Mouse (Mus musculus) embryonic facial prominence, embryonic 13.5 days (tissue): ENCODE data around the gene Mlst8. TPM values are rescaled to one million over a fixed set of nuclear protein-coding genes. Genes with fewer than 3 reads are reported as not detected.
A peak's percentile ranks its signal among the peaks of the same experiment; 100 is the strongest.

Source experiments
- ATAC-seq: fragments of 200-750 bp; cut with Nextera tagmentation; 2 replicates; pipeline ENCODE4 v1.8.0; 2017; ENCODE audit warnings: low read depth; ENCODE audit not compliant: insufficient number of reproducible peaks, insufficient read depth, low FRiP score, low TSS enrichment
- H3K27ac ChIP-seq: fragments of 300-500 bp; sonication (generic); 2 replicates; pipeline ENCODE4 v1.5.1; 2015; ENCODE audit warnings: moderate library complexity, mild to moderate bottlenecking, inconsistent platforms
- H3K27me3 ChIP-seq: fragments of 300-500 bp; sonication (generic); 2 replicates; pipeline ENCODE4 v1.6.1; 2015; ENCODE audit warnings: mild to moderate bottlenecking, inconsistent platforms
- H3K36me3 ChIP-seq: fragments of 300-500 bp; sonication (generic); 2 replicates; pipeline ENCODE4 v1.6.1; 2015; ENCODE audit warnings: mild to moderate bottlenecking, inconsistent platforms
- H3K4me1 ChIP-seq: fragments of 300-500 bp; sonication (generic); 2 replicates; pipeline ENCODE4 v1.6.1; 2015; ENCODE audit warnings: inconsistent platforms
- H3K4me2 ChIP-seq: fragments of 300-500 bp; sonication (generic); 2 replicates; pipeline ENCODE4 v1.6.1; 2015; ENCODE audit warnings: moderate library complexity, mild to moderate bottlenecking, inconsistent platforms
- H3K4me3 ChIP-seq: fragments of 300-500 bp; sonication (generic); 2 replicates; pipeline ENCODE4 v1.5.1; 2015; ENCODE audit warnings: mild to moderate bottlenecking, inconsistent platforms
- H3K9ac ChIP-seq: fragments of 300-500 bp; sonication (generic); 2 replicates; pipeline ENCODE4 v1.6.1; 2015; ENCODE audit warnings: mild to moderate bottlenecking, inconsistent platforms
- H3K9me3 ChIP-seq: fragments of 300-500 bp; sonication (generic); 2 replicates; pipeline ENCODE4 v1.6.1; 2016; ENCODE audit warnings: inconsistent platforms
- WGBS: fragments of 180-500 bp; shearing (Covaris S2); methylation state at CpG from one replicate; pipeline ENCODE4 v1.1.7; 2015; ENCODE audit warnings: mixed read lengths; 5-methylcytosine and 5-hydroxymethylcytosine counted together
- polyA plus RNA-seq: library from polyadenylated mRNA; unstranded; fragments of >200 nt; fragmentation: Nextera tagmentation; extraction: Ambion mirVana; gene quantifications from 2 replicates; pipeline ENCODE4 v1.2.1, GENCODE M21; 2015

Gene Mlst8
- polyA plus RNA-seq, 1 experiment from 2014 or later: 33.2 TPM

DNA sequence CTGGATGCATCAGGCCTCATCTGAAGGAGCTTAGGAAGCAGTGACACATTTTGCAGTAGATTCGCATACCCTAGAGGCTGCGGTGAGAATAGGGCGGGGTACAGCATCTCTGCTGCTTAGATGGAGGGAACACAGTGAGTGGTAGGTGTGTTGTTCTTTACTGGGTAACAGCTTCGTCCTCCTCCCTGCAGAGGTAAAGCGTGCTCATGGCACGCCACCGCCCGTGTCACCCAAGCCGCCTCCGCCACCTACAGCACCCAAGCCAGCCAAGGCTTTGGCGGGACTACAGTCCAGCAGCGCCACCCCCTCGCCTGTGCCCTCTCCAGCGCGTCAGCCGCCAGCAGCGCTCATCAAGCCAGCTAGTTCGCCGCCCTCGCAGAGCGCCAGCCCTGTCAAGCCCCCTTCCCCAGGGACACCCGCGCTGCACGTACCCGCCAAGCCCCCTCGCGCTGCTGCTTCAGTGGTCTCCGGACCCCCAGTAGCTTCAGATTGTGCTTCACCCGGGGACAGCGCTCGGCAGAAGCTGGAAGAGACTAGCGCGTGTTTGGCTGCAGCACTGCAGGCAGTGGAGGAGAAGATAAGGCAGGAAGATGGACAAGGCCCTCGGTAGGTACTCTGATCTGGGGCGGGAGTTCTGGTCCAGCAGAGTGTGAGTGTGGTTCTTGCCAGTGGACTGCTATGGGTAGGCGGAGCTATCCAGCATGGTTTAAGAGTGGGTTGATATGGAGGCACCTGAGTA is 27.6 kb upstream of the Mlst8 start:
- peak overlapping the region; percentile 50 for H3K4me2 ChIP-seq
- peaks cover 10% of the 10 kb centered on the region for H3K4me1 ChIP-seq
- no peaks in the 10 kb centered on the region for H3K9me3 ChIP-seq
- peak overlapping the region; percentile 44; the same call in 1 of the 2 replicates for H3K9ac ChIP-seq
- ATAC-seq: no peak
- H3K27ac ChIP-seq: no peak overlapping the region
- peaks cover 4% of the 10 kb centered on the region; the same call in 1 of the 2 replicates for H3K27me3 ChIP-seq
- peak overlapping the region; percentile 11; the same call in 1 of the 2 replicates for H3K4me3 ChIP-seq
- peaks cover 69% of the 10 kb centered on the region for H3K36me3 ChIP-seq
- WGBS: 29% methylated on average over 36 of the region's 36 CpGs

DNA sequence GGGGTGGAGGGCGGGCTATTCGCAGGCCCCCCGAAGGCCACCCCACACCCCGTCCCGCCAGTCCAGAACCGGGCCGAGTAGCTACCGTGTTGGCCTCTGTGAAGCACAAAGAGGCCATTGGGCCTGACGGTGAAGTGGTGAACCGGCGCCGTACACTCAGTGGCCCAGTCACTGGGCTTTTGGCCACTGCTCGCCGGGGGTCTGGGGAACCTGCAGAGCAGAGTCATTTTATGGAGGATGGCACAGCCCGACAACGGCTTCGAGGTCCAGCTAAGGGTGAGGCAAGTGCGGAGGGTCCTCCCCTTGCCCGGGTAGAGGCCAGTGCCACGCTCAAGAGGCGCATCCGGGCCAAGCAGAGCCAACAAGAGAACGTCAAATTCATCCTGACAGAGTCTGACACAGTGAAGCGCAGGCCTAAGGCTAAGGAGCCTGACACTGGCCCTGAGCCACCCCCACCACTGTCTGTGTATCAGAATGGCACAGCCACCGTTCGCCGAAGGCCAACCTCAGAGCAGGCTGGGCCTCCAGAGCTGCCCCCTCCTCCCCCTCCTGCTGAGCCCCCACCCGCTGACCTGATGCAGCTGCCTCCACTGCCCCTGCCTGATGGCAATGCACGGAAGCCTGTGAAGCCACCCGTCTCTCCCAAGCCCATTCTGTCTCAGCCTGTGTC is 26.5 kb upstream of the Mlst8 start:
- Histone ChIP-seq H3K9ac (no peak overlapping the region), H3K36me3 (peaks cover 63% of the 10 kb centered on the region), H3K27ac (no peak overlapping the region), H3K27me3 (peaks cover 4% of the 10 kb centered on the region; the same call in 1 of the 2 replicates), H3K4me2 (no peak overlapping the region), H3K4me3 (no peak overlapping the region), H3K4me1 (peaks cover 10% of the 10 kb centered on the region), H3K9me3 (no peaks in the 10 kb centered on the region)
- WGBS: 94% methylated on average over 30 of the region's 30 CpGs
- no peak for ATAC-seq

DNA sequence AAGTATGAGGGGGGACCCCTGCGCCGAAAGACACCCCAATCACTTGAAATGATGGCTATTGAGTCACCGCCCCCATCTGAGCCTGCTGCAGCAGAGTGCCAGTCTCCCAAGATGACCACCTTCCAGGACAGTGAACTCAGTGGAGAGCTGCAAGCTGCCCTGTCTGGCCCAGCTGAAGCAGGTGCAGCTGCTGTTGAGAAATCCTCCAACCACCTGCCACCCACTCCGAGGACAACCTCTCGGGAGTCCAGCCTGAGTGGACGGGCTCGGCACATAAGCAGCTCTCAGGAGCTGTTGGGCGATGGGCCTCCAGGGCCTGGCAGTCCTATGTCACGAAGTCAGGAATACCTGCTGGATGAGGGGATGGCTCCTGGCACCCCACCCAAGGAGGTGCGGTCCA is 25.2 kb upstream of the Mlst8 start:
- Histone ChIP-seq H3K36me3 (peaks cover 50% of the 10 kb centered on the region), H3K9ac (no peak overlapping the region), H3K4me1 (peaks cover 10% of the 10 kb centered on the region), H3K27ac (no peak overlapping the region), H3K4me3 (no peak overlapping the region), H3K4me2 (no peak overlapping the region), H3K9me3 (no peaks in the 10 kb centered on the region), H3K27me3 (peaks cover 4% of the 10 kb centered on the region; the same call in 1 of the 2 replicates)
- ATAC-seq: no peak
- WGBS: 94% methylated on average over 10 of the region's 10 CpGs

DNA sequence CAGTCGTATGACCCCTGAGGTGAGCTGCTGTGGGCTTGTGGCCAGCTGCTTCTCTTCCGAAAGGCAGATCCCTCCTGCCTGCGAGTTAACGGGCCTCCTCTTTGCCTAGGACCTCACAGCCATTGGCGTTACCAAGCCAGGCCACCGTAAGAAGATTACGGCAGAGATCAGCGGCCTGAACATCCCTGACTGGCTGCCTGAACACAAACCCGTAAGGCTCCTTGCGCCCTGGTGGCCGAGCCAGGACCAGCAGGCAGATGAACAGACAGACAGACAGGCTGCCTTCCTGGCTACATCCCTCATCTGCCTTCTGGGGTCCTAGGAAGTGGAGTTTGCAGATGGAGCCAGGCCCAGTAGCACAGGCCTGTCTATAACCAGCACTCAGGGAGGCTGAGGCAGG is 23.3 kb upstream of the Mlst8 start:
- Histone ChIP-seq H3K27me3 (peaks cover 2% of the 10 kb centered on the region; the same call in 1 of the 2 replicates), H3K4me3 (no peak overlapping the region), H3K27ac (no peak overlapping the region), H3K4me1 (peaks cover 7% of the 10 kb centered on the region), H3K9ac (no peak overlapping the region), H3K36me3 (peaks cover 31% of the 10 kb centered on the region), H3K4me2 (no peak overlapping the region), H3K9me3 (no peaks in the 10 kb centered on the region)
- no peak for ATAC-seq
- WGBS: 42% methylated on average over 11 of the region's 11 CpGs

DNA sequence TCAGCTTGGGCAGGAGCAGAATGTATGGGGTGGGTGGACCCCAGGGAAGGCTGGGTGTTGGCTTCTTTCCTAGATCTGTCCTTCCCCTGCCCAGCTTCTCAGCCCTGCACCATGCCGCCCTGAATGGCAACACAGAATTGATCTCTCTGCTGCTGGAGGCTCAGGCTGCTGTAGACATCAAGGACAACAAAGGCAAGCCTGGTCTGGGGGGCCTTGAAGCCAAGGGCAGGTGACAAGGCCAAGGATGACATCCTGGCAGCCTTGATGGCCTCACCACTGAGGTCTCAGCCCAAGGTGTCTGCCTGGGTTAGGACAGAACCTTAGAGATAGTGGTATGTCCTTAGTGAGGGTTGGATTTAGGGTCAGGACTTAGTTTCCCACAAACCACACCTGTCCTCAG is 17.1 kb upstream of the Mlst8 start:
- H3K36me3 ChIP-seq: peaks cover 5% of the 10 kb centered on the region; the same call in 1 of the 2 replicates
- no peak overlapping the region for H3K4me3 ChIP-seq
- no peak for ATAC-seq
- no peaks in the 10 kb centered on the region for H3K4me1 ChIP-seq
- 88% methylated on average over 1 of the region's 1 CpGs for WGBS
- no peaks in the 10 kb centered on the region for H3K9me3 ChIP-seq
- no peak overlapping the region for H3K27ac ChIP-seq
- no peak overlapping the region for H3K4me2 ChIP-seq
- peak overlapping the region; percentile 46; the same call in 1 of the 2 replicates for H3K9ac ChIP-seq
- H3K27me3 ChIP-seq: no peaks in the 10 kb centered on the region

DNA sequence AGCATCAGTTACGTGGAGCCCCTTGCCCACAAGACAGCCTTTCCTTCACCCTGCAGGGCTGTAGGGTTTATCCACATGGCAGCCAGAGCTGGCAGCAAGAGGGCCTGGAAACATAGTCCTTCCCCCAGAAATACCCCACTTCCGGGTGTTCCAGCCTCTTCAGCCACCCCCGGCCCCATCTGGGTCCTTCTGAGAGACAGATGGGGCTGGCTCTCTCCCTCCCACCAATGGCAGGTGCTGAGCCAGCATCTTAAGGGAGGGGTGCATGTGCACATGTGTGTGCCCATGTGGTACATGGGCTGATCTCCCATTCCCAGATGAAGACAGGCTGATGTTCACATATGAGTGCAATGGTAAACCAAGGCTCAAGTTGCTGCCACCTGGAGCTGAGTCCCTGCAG is 16.6 kb upstream of the Mlst8 start:
- 78% methylated on average over 3 of the region's 3 CpGs for WGBS
- 0 out of 2 replicates have a peak overlapping the region, but pooled peaks have one; percentile 46 for H3K9ac ChIP-seq
- peaks cover 5% of the 10 kb centered on the region; the same call in 1 of the 2 replicates for H3K27me3 ChIP-seq
- no peak overlapping the region for H3K27ac ChIP-seq
- H3K4me2 ChIP-seq: no peak overlapping the region
- no peaks in the 10 kb centered on the region for H3K9me3 ChIP-seq
- no peak for ATAC-seq
- H3K4me1 ChIP-seq: no peaks in the 10 kb centered on the region
- H3K36me3 ChIP-seq: peaks cover under 1% of the 10 kb centered on the region; the same call in 1 of the 2 replicates
- H3K4me3 ChIP-seq: no peak overlapping the region

DNA sequence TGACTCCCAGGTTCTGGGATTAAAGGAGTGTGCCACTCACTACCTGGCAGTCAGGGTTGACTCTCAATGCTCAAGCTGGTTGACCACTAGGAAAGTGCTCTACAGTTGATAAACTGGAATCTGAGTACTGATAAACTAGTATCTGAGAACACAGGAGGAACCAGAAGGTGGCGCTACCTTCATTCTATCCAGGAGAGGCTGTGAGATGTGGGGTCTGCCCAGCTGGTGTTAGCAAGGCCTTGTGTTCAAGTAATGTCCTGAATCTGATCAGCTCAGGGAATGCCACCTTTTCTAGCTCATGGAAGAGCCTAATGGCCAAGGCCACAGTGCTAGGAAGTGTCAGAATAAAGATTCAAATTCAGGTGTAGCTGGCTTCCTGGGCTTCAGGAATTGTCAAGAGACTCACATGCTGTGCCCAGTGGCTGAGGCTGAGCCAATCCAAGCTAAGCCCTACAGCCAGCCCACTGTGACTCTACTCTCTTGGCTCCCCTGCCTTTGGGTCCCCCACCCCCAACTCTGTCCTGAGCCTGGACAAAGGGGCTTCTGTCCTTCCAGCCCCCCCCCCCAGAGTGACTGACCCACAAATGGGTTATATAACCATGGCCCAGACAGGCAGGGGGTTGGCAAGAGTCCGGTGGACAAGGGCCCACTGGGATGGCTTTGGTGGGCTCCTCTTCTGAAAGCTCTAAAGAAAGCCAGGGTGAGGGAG is 15.9 kb upstream of the Mlst8 start:
- Histone ChIP-seq H3K4me3 (no peak overlapping the region), H3K9ac (0 out of 2 replicates have a peak overlapping the region, but pooled peaks have one; percentile 46), H3K4me2 (no peak overlapping the region), H3K27me3 (peaks cover 12% of the 10 kb centered on the region), H3K9me3 (no peaks in the 10 kb centered on the region), H3K4me1 (peaks cover 4% of the 10 kb centered on the region), H3K27ac (no peak overlapping the region), H3K36me3 (no peaks in the 10 kb centered on the region)
- no peak for ATAC-seq
- 27% methylated on average over 2 of the region's 2 CpGs for WGBS

DNA sequence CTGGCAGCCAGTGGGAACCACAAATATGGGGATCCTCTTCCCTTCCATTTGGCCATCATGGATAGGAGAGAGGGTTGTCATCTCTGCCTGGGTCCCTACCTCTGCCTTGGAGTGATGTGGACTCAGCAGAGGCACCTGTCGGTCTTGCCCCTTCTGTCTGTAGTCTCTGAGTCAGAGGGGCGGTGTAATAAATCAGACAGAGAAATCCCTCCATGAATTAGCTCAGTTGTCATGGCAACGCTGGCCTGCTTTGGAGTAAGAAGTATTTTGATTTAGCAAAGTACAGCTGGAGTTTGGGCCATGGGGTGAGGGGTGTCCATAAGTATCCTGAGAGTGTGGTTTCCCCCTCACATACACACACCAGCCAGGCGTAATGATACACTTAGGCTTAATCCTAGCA is 11.5 kb upstream of the Mlst8 start:
- H3K9ac ChIP-seq: no peak overlapping the region
- no peak overlapping the region for H3K4me2 ChIP-seq
- no peak overlapping the region for H3K4me3 ChIP-seq
- WGBS: 67% methylated on average over 4 of the region's 4 CpGs
- no peak for ATAC-seq
- peaks cover 37% of the 10 kb centered on the region for H3K27me3 ChIP-seq
- peaks cover 21% of the 10 kb centered on the region for H3K4me1 ChIP-seq
- H3K27ac ChIP-seq: no peak overlapping the region
- no peaks in the 10 kb centered on the region for H3K36me3 ChIP-seq
- no peaks in the 10 kb centered on the region for H3K9me3 ChIP-seq

DNA sequence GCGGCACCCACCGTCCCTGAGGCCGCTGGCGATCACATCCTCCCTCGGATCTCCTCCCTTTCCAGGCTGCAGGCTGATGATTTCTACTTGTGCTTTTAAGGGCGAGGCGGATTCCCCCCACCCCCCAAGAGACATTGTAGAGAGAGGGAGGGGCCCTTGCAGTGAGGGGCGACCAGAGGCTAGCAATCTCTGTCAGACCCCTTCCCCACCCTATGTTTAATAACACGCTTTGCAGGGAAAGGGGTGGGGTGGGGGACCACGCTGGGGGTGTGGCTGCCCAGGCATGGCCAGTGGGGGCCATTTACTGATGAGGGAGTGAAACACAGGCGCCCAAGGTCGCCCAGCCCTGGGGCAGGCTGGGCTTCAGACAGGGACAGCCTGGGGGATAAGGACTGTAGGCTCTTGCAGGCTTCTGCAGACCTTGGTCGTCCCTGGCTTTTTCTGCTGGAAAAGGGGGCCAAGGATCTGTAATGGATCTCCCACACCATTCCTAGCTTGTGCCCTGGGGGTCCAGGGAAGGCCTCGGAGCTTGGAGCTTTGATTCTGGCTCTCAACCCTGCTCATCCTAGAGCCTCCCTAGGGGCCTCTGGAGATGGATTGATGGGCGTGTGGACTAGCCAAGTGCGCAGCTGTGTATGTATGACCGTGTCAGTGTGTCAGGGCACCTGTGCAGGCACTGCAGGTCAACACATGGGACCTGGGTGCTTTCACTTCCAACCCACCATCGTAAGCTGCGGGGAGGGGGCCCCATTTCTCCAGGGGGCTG is 10.6 kb upstream of the Mlst8 start:
- Histone ChIP-seq H3K27me3 (peaks cover 37% of the 10 kb centered on the region), H3K9ac (peak overlapping the region; percentile 79), H3K4me3 (peak overlapping the region; percentile 72), H3K9me3 (no peaks in the 10 kb centered on the region), H3K36me3 (no peaks in the 10 kb centered on the region), H3K4me2 (peak overlapping the region; percentile 78), H3K4me1 (peaks cover 24% of the 10 kb centered on the region), H3K27ac (no peak overlapping the region; the same call in 1 of the 2 replicates)
- ATAC-seq: no peak
- 18% methylated on average over 19 of the region's 19 CpGs for WGBS

DNA sequence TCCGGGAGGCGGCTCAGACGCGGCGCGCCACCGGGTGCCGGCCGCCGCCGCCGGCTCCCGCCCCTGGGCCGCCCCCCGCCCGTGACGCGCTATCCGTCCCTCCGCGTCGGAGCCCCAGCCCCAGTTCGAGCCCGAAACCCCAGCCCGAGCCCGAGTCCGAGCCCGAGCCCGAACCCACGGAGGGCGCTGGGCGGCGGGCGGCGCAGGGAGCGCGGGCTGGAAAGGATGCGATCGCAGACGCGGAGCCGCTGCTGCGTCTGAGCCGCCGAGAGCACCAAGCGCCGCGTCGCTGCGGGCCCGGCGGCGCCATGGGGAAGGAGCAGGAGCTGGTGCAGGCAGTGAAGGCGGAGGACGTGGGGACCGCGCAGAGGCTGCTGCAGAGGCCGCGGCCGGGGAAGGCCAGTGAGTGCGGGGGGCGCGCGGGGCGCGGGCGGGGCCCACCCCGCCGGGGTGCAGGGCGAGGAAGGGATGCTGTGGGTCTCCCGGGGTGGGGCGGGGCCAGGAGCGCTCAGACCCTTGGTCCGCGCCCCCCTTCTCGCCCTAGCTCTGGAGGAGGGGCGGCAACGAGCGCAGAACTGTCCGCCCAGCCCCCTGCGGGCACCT is 9.9 kb upstream of the Mlst8 start:
- ATAC-seq: 0 out of 2 replicates have a peak, but pooled peaks have one; percentile 48
- 1% methylated on average over 76 of the region's 81 CpGs for WGBS
- Histone ChIP-seq H3K9ac (peak overlapping the region; percentile 79), H3K4me1 (peaks cover 24% of the 10 kb centered on the region), H3K27me3 (peaks cover 37% of the 10 kb centered on the region), H3K36me3 (no peaks in the 10 kb centered on the region), H3K4me2 (peak overlapping the region; percentile 78), H3K27ac (no peak overlapping the region), H3K4me3 (peak overlapping the region; percentile 72), H3K9me3 (no peaks in the 10 kb centered on the region)
